Mouse (Mus musculus): Measurements from ENCODE around the gene Grin2d.

- TF ChIP-seq CTCF (IDR thresholded peaks at IDR 0.05; ENCODE audit: control insufficient read depth, insufficient read depth, insufficient read length) (no peak), USF1 (IDR thresholded peaks at IDR 0.05; ENCODE audit: low read depth) (no peak), MYOG (IDR thresholded peaks at IDR 0.05; ENCODE audit: control insufficient read depth, extremely low read depth, insufficient read length) (no peak), CEBPB (IDR thresholded peaks at IDR 0.05; ENCODE audit: low read depth) (no peak), FOSL1 (IDR thresholded peaks at IDR 0.05; ENCODE audit: insufficient read depth, low read length, poor library complexity, severe bottlenecking) (no peak)
These were observed 81.2 kb downstream of the Grin2d start for GRCm38 (mm10) chr7:45796950-45797349.

Measured in C2C12 (cell line).